Mouse (Mus musculus): ENCODE measurements at regions not wholly inside any gene's neighbourhood (a gene's known extent, or its start where the extent isn't known, plus 50 kb on each side); places are given as distances from the start of the nearest gene placed in this dataset.

DNA sequence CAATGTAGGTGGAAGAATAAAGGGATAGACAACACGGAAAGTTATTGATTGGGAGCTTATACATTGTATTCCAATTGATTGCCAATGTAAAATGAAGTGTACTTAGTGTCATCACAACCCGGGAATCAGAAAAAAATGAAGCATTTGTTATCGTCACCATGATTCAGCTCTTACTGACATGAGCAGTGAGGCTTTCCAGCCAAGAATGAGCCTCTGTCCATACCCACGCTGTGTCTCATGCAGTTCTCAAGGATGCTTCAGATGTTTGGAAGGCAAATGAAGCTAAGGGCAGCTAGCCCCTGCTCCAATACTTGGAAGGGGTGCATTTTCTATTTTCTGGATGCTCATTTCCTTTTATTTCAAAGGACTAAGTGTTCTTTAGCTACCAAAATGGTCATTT, 107.4 kb upstream of the Kitl start:
- Histone ChIP-seq H3K4me1 (ENCODE audit: control insufficient read depth in 2 of 2, insufficient read depth in 2 of 2, low read length in 2 of 2, poor library complexity in 1 of 2) (no peaks in the 10 kb centered on the region), H3K9ac (ENCODE audit: insufficient read depth, low read depth, low read length, poor library complexity, severe bottlenecking) (no peak overlapping the region), H3K4me3 (ENCODE audit: insufficient read depth in 1 of 2, low read depth in 1 of 2, low read length in 2 of 2, poor library complexity in 1 of 2, severe bottlenecking in 1 of 2) (no peak overlapping the region), H3K9me3 (ENCODE audit: control insufficient read depth, insufficient read depth, low read depth, low read length) (no peaks in the 10 kb centered on the region), H3K27ac (ENCODE audit: insufficient read depth, low read depth, low read length, poor library complexity, severe bottlenecking) (no peak overlapping the region), H3K36me3 (ENCODE audit: control insufficient read depth, insufficient read depth, low read length, poor library complexity, severe bottlenecking) (no peaks in the 10 kb centered on the region)
- TF ChIP-seq CHD2 (IDR thresholded peaks at IDR 0.05; ENCODE audit: low read depth, low read length) = no peak
- TF ChIP-seq ZC3H11A (IDR thresholded peaks at IDR 0.05; ENCODE audit: borderline replicate concordance, low read depth, low read length) = no peak
- TF ChIP-seq HCFC1 (IDR thresholded peaks at IDR 0.05; ENCODE audit: borderline replicate concordance, insufficient read depth, low read length) = no peak
- no peak for TF ChIP-seq ZNF384 (IDR thresholded peaks at IDR 0.05; ENCODE audit: low read depth, low read length)
- no peak for TF ChIP-seq MAFK (IDR thresholded peaks at IDR 0.05; ENCODE audit: insufficient read depth, low read depth, low read length)
- no peak for DNase-seq (ENCODE audit: low read depth, low spot score)
- in situ Hi-C loops (cut with MboI; ENCODE audit: low sequenced_read_pairs in 2 of 2, unreplicated experiment in 2 of 2) = no loop called here

DNA sequence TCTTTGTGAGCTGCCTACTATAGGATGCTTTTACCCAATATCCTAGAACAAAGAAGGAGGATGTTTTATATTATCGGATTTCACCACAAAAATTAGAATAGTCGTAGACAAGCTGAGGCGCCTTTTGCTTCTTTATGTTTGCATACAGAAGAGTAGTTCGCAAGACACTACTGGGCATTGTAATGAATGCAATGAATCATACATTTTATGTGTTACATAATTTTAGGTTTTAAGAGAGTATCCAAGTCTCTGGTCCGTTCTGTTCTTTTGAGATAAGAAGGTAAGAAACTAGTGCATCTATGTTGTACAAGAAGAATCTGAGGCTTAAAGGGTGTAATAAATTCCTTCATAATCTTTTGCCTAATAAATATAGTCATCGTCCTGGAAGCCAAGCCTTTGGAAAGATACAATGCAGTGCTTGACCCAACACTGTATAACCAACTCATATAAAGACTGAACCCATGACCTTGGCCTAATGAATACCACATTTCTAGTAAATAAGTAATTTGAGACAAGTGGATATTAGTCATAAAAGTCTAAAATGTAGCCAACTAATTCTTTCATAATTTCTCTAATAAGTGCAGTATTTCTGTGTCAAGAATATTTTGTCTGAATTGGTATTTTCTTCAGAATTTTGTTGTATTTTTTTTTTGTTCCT, 108.5 kb upstream of the Kitl start:
- no peaks in the 10 kb centered on the region for H3K36me3 ChIP-seq (ENCODE audit: control insufficient read depth, insufficient read depth, low read length, poor library complexity, severe bottlenecking)
- TF ChIP-seq CHD2 (IDR thresholded peaks at IDR 0.05; ENCODE audit: low read depth, low read length) = no peak
- no peak for TF ChIP-seq MAFK (IDR thresholded peaks at IDR 0.05; ENCODE audit: insufficient read depth, low read depth, low read length)
- no peak for TF ChIP-seq HCFC1 (IDR thresholded peaks at IDR 0.05; ENCODE audit: borderline replicate concordance, insufficient read depth, low read length)
- no peak for TF ChIP-seq ZNF384 (IDR thresholded peaks at IDR 0.05; ENCODE audit: low read depth, low read length)
- no peak for TF ChIP-seq ZC3H11A (IDR thresholded peaks at IDR 0.05; ENCODE audit: borderline replicate concordance, low read depth, low read length)
- H3K27ac ChIP-seq (ENCODE audit: insufficient read depth, low read depth, low read length, poor library complexity, severe bottlenecking) = no peak overlapping the region
- no peak for DNase-seq (ENCODE audit: low read depth, low spot score)
- no peaks in the 10 kb centered on the region for H3K9me3 ChIP-seq (ENCODE audit: control insufficient read depth, insufficient read depth, low read depth, low read length)
- H3K4me1 ChIP-seq (ENCODE audit: control insufficient read depth in 2 of 2, insufficient read depth in 2 of 2, low read length in 2 of 2, poor library complexity in 1 of 2) = no peaks in the 10 kb centered on the region
- in situ Hi-C loops (cut with MboI; ENCODE audit: low sequenced_read_pairs in 2 of 2, unreplicated experiment in 2 of 2) = no loop called here
- no peak overlapping the region for H3K4me3 ChIP-seq (ENCODE audit: insufficient read depth in 1 of 2, low read depth in 1 of 2, low read length in 2 of 2, poor library complexity in 1 of 2, severe bottlenecking in 1 of 2)
- no peak overlapping the region for H3K9ac ChIP-seq (ENCODE audit: insufficient read depth, low read depth, low read length, poor library complexity, severe bottlenecking)

DNA sequence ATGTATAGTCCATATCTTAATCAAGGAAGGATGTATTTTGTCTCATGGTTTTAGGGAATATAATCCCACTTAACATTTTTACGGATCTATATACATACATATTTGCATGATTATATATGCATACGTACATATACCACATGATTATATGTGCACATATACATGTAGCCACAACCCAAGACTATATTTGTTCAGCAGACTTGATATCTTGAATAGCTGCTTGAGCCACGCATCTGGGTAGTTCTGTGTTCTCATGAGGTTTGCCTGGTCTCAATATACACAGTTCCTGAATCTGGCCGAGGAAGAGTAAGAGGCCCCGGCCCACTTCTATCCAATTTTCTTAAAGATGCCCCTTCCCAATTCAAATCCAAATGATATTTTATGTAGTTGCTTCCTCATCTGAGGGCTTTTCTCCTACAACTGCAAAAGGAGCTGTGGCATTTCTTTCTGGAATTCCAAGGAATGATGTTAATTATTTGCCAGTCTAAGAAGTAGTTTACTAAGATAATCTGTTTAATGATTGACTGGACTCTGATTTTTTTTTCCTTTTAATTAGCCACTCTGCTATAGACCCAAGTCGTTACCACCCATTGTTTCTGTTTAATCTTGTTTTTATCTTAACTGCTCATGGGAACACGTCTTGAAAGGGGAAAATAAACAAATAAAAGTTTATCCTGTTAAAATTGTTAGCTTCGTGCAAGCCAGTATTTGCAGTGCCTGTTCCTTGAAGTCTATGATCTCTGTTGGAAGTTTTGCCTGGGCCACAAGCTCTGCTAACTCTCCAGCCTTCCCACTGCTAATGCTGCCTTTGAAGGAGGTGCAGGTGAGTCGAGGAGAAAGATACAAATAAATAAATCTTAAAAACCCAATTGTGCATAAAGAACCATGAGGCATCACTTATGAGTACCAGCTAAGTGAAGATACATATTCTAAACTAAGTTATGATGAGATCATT, 112.9 kb upstream of the Kitl start:
- in situ Hi-C loops (cut with MboI; ENCODE audit: low sequenced_read_pairs in 2 of 2, unreplicated experiment in 2 of 2) = no loop called here
- Histone ChIP-seq H3K9me3 (ENCODE audit: control insufficient read depth, insufficient read depth, low read depth, low read length) (no peaks in the 10 kb centered on the region), H3K27ac (ENCODE audit: insufficient read depth, low read depth, low read length, poor library complexity, severe bottlenecking) (no peak overlapping the region), H3K4me1 (ENCODE audit: control insufficient read depth in 2 of 2, insufficient read depth in 2 of 2, low read length in 2 of 2, poor library complexity in 1 of 2) (no peaks in the 10 kb centered on the region), H3K4me3 (ENCODE audit: insufficient read depth in 1 of 2, low read depth in 1 of 2, low read length in 2 of 2, poor library complexity in 1 of 2, severe bottlenecking in 1 of 2) (no peak overlapping the region), H3K9ac (ENCODE audit: insufficient read depth, low read depth, low read length, poor library complexity, severe bottlenecking) (no peak overlapping the region), H3K36me3 (ENCODE audit: control insufficient read depth, insufficient read depth, low read length, poor library complexity, severe bottlenecking) (no peaks in the 10 kb centered on the region)
- TF ChIP-seq ZC3H11A (IDR thresholded peaks at IDR 0.05; ENCODE audit: borderline replicate concordance, low read depth, low read length) (no peak), MAFK (IDR thresholded peaks at IDR 0.05; ENCODE audit: insufficient read depth, low read depth, low read length) (no peak), ZNF384 (IDR thresholded peaks at IDR 0.05; ENCODE audit: low read depth, low read length) (no peak), HCFC1 (IDR thresholded peaks at IDR 0.05; ENCODE audit: borderline replicate concordance, insufficient read depth, low read length) (no peak), CHD2 (IDR thresholded peaks at IDR 0.05; ENCODE audit: low read depth, low read length) (no peak)
- DNase-seq (ENCODE audit: low read depth, low spot score) = no peak

GRCm38 (mm10) chr10:99900955-99901835, 114.2 kb upstream of the Kitl start:
- Histone ChIP-seq H3K9me3 (ENCODE audit: control insufficient read depth, insufficient read depth, low read depth, low read length) (no peaks in the 10 kb centered on the region), H3K9ac (ENCODE audit: insufficient read depth, low read depth, low read length, poor library complexity, severe bottlenecking) (no peak overlapping the region), H3K4me3 (ENCODE audit: insufficient read depth in 1 of 2, low read depth in 1 of 2, low read length in 2 of 2, poor library complexity in 1 of 2, severe bottlenecking in 1 of 2) (no peak overlapping the region), H3K36me3 (ENCODE audit: control insufficient read depth, insufficient read depth, low read length, poor library complexity, severe bottlenecking) (no peaks in the 10 kb centered on the region), H3K4me1 (ENCODE audit: control insufficient read depth in 2 of 2, insufficient read depth in 2 of 2, low read length in 2 of 2, poor library complexity in 1 of 2) (no peaks in the 10 kb centered on the region), H3K27ac (ENCODE audit: insufficient read depth, low read depth, low read length, poor library complexity, severe bottlenecking) (no peak overlapping the region)
- no peak for DNase-seq (ENCODE audit: low read depth, low spot score)
- in situ Hi-C loops (cut with MboI; ENCODE audit: low sequenced_read_pairs in 2 of 2, unreplicated experiment in 2 of 2) = no loop called here
- TF ChIP-seq HCFC1 (IDR thresholded peaks at IDR 0.05; ENCODE audit: borderline replicate concordance, insufficient read depth, low read length) (no peak), ZNF384 (IDR thresholded peaks at IDR 0.05; ENCODE audit: low read depth, low read length) (no peak), ZC3H11A (IDR thresholded peaks at IDR 0.05; ENCODE audit: borderline replicate concordance, low read depth, low read length) (no peak), MAFK (IDR thresholded peaks at IDR 0.05; ENCODE audit: insufficient read depth, low read depth, low read length) (no peak), CHD2 (IDR thresholded peaks at IDR 0.05; ENCODE audit: low read depth, low read length) (no peak)
